Mouse (Mus musculus) ES-E14 (cell line): ENCODE data around the gene Nagk. TPM values are rescaled to one million over a fixed set of nuclear protein-coding genes. Genes with fewer than 3 reads are reported as not detected.
"Not testable (repeated sequence)": the region's sequence is repeated elsewhere in the genome, so short reads cannot be mapped to it uniquely, and the experiment has no call there.

Experiments used
- DNase-seq: peaks from one replicate; pipeline ENCODE4 v3.0.0-alpha.2; 2013; ENCODE audit warnings: low read depth, low spot score
- H3K27ac ChIP-seq: 2 replicates; pipeline ENCODE4 v1.5.1; 2012; ENCODE audit warnings: low read depth, mild to moderate bottlenecking, low read length, moderate library complexity, mixed read lengths; ENCODE audit not compliant: poor library complexity, insufficient read depth, severe bottlenecking
- H3K36me3 ChIP-seq: 2 replicates; pipeline ENCODE4 v1.6.1; 2012; ENCODE audit warnings: mild to moderate bottlenecking, low read length, moderate library complexity, mixed read lengths; ENCODE audit not compliant: control insufficient read depth, poor library complexity, insufficient read depth, severe bottlenecking
- H3K4me1 ChIP-seq, 2 experiments: fragments of 150-350 bp in 1 of 2; sonication (generic) in 1 of 2; 2 replicates each; pipeline ENCODE4 v1.6.1; 2012; ENCODE audit warnings: low read length in 2 of 2, mild to moderate bottlenecking in 1 of 2, mixed read lengths in 1 of 2; ENCODE audit not compliant: control insufficient read depth in 2 of 2, insufficient read depth in 2 of 2, poor library complexity in 1 of 2
- H3K4me3 ChIP-seq, 2 experiments: fragments of 150-350 bp in 1 of 2; sonication (generic) in 1 of 2; 2 replicates each; pipeline ENCODE4 v1.5.1; 2012; ENCODE audit warnings: low read length in 2 of 2, low read depth in 1 of 2, mild to moderate bottlenecking in 1 of 2, mixed read lengths in 1 of 2; ENCODE audit not compliant: insufficient read depth in 1 of 2, poor library complexity in 1 of 2, severe bottlenecking in 1 of 2
- H3K9ac ChIP-seq: 2 replicates; pipeline ENCODE4 v1.6.1; 2012; ENCODE audit warnings: low read depth, mild to moderate bottlenecking, low read length, mixed read lengths; ENCODE audit not compliant: poor library complexity, insufficient read depth, severe bottlenecking
- H3K9me3 ChIP-seq: fragments of 150-350 bp; sonication (generic); 2 replicates; pipeline ENCODE4 v1.6.1; 2012; ENCODE audit warnings: low read depth, mild to moderate bottlenecking, low read length; ENCODE audit not compliant: control insufficient read depth, insufficient read depth
- CHD2 ChIP-seq: IDR thresholded peaks from 2 replicates; pipeline ENCODE4 v1.6.1; 2014; ENCODE audit warnings: mild to moderate bottlenecking, low read depth, low read length, inconsistent platforms
- HCFC1 ChIP-seq: IDR thresholded peaks from 2 replicates; pipeline ENCODE4 v1.6.1; 2012; ENCODE audit warnings: low read length, inconsistent platforms, borderline replicate concordance; ENCODE audit not compliant: insufficient read depth
- MAFK ChIP-seq: IDR thresholded peaks from 2 replicates; pipeline ENCODE4 v1.6.1; 2014; ENCODE audit warnings: mild to moderate bottlenecking, low read depth, low read length, inconsistent platforms; ENCODE audit not compliant: insufficient read depth
- ZC3H11A ChIP-seq: IDR thresholded peaks from 2 replicates; pipeline ENCODE4 v1.6.1; 2012; ENCODE audit warnings: low read depth, mild to moderate bottlenecking, inconsistent platforms, low read length, borderline replicate concordance
- ZNF384 ChIP-seq: IDR thresholded peaks from 2 replicates; pipeline ENCODE4 v1.6.1; 2012; ENCODE audit warnings: low read depth, low read length, inconsistent platforms
- in situ Hi-C, 2 experiments: fragments of 600-800 bp; cut with MboI; formaldehyde crosslinking; loops; one replicate each; pipeline ENCODE4 v1.15.1; 2025; ENCODE audit warnings: low sequenced_read_pairs in 2 of 2, inconsistent platforms in 1 of 2; ENCODE audit not compliant: unreplicated experiment in 2 of 2
- total RNA-seq: library from RNA; depleted of rRNA; stranded (reverse); fragments of 300-350 nt; gene quantifications from 2 replicates; pipeline ENCODE4 v1.2.3, GENCODE M21; 2012

Nagk gene
- total RNA-seq, 1 experiment = 22.2 TPM

GRCm38 (mm10) chr6:83779026-83779425, 15.8 kb upstream of the Nagk start:
- in situ Hi-C loops = no loop called here
- Histone ChIP-seq H3K4me1 (peaks cover 0 to 5% of the 10 kb centered on the region in 2 experiments; a peak in 2 of 4 replicates), H3K27ac (no peak overlapping the region), H3K9ac (no peak overlapping the region), H3K36me3 (no peaks in the 10 kb centered on the region), H3K9me3 (no peaks in the 10 kb centered on the region), H3K4me3 (no peak overlapping the region)
- DNase-seq = no peak
- TF ChIP-seq CHD2 = no peak
- TF ChIP-seq HCFC1 = no peak
- peak; percentile 71; the same call in 1 of the 2 replicates for TF ChIP-seq ZC3H11A
- no peak for TF ChIP-seq ZNF384
- TF ChIP-seq MAFK = no peak

GRCm38 (mm10) chr6:83786426-83786825, 8.4 kb upstream of the Nagk start:
- Histone ChIP-seq H3K4me1 (peaks cover 0 to 1% of the 10 kb centered on the region in 2 experiments; a peak in 1 of 4 replicates), H3K27ac (no peak overlapping the region), H3K4me3 (no peak overlapping the region), H3K9me3 (no peaks in the 10 kb centered on the region), H3K36me3 (no peaks in the 10 kb centered on the region), H3K9ac (no peak overlapping the region)
- in situ Hi-C loops = no loop called here
- DNase-seq = no peak
- TF ChIP-seq ZC3H11A (no peak), ZNF384 (no peak), MAFK (no peak), HCFC1 (no peak), CHD2 (no peak)

- no peaks in the 10 kb centered on the region for H3K9me3 ChIP-seq
- no peak overlapping the region for H3K4me3 ChIP-seq
- H3K4me1 ChIP-seq = peaks cover 0 to 3% of the 10 kb centered on the region in 2 experiments; a peak in 2 of 4 replicates
- H3K27ac ChIP-seq = no peak overlapping the region
- in situ Hi-C loops = no loop called here
- no peak for DNase-seq
- H3K36me3 ChIP-seq = no peaks in the 10 kb centered on the region
- H3K9ac ChIP-seq = no peak overlapping the region
- TF ChIP-seq MAFK (no peak), HCFC1 (no peak), CHD2 (no peak), ZC3H11A (no peak), ZNF384 (no peak)
These were observed 6.2 kb upstream of the Nagk start for GRCm38 (mm10) chr6:83788554-83788953.

- in situ Hi-C loops, H3K9ac ChIP-seq: not testable (repeated sequence)
These were observed 4.2 kb upstream of the Nagk start for GRCm38 (mm10) chr6:83790533-83790932.

GRCm38 (mm10) chr6:83791251-83791890, 3.4 kb upstream of the Nagk start:
- Histone ChIP-seq H3K4me3 (no peak overlapping the region), H3K9ac (no peak overlapping the region), H3K27ac (no peak overlapping the region), H3K9me3 (no peaks in the 10 kb centered on the region), H3K36me3 (no peaks in the 10 kb centered on the region), H3K4me1 (peaks cover 3% of the 10 kb centered on the region in 2 experiments; a peak in 2 of 4 replicates)
- DNase-seq = no peak
- no peak for TF ChIP-seq MAFK
- no peak for TF ChIP-seq ZNF384
- TF ChIP-seq HCFC1 = no peak
- no peak for TF ChIP-seq CHD2
- TF ChIP-seq ZC3H11A = no peak
- in situ Hi-C loops = no loop called here

More at GRCm38 (mm10) chr6:83790533-83790932, 4.2 kb upstream of the Nagk start:
- not testable (repeated sequence) for H3K27ac ChIP-seq, H3K9me3 ChIP-seq, H3K4me1 ChIP-seq, H3K36me3 ChIP-seq, DNase-seq, H3K4me3 ChIP-seq
